Mouse (Mus musculus) c-Kit-positive CD71-positive TER-119-positive erythroid progenitor cells, embryonic 14.5 days (primary cell): ENCODE measurements at regions not wholly inside any gene's neighbourhood (a gene's known extent, or its start where the extent isn't known, plus 50 kb on each side); places are given as distances from the start of the nearest gene placed in this dataset.

Experiments used
- DNase-seq: peaks from one replicate; pipeline ENCODE4 v3.0.0-alpha.2; 2013; ENCODE audit warnings: low spot score

DNA sequence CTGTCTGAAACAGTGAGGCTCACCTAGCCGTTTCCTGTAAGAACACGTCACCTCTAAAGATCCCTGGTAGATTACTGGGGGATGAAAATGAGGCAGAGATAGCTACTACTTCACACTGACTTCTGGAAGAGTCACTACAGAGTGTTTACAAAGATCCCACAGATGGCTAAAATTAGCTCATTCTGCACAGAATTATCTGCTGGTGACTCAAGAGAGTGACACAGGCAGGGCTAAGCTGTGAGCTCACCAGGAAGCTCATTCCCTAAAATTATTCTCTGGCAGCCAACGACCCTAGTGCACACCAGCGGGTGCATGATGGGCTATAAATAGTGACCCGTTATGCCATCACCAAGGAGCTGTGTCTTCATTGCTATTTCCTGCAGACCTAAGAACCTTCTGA is 53.2 kb upstream of the Ddah1 start:
- DNase-seq, result no peak

DNA sequence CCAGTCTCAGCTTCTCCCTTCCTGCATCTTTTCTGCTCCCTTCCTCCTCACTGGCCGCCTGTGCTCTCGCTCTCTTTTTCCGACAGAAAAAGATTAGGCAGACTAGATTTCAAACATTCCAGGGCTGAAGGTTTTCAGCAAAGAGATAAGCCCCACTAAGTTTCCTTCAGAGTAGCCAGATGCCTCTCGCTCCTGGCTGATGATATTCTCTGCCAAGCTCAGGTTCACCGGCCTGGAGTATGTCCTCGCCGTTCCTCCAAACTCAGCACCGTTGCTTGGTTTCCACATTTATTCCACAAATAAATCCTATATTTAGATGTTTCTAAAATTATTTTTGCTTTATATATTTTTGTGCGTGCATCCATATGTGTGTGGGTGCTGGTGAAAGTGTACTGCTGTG is 54.3 kb upstream of the Ccn1 start:
- no peak for DNase-seq

GRCm38 (mm10) chr3:145703411-145703924 is 53.7 kb upstream of the Ccn1 start:
- no peak for DNase-seq

DNA sequence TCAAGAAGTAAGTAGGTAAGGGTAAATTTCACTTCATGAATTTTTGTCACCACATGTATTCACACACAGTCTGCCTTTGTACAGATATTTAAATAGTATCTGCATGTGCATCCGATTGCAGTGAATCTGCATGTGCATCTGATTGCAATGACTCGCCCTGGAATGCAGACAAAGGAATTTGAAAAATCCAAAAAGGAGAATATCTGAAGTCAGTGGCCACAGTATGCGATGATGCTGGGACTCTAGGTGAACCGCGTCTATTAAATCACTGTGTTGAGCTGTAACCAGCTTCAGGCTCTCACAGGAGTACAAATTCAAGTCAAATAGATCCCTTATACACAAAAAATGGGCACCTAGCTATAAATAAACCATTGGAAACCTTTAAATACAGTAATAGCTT is 53.0 kb upstream of the Ccn1 start:
- no peak for DNase-seq

DNA sequence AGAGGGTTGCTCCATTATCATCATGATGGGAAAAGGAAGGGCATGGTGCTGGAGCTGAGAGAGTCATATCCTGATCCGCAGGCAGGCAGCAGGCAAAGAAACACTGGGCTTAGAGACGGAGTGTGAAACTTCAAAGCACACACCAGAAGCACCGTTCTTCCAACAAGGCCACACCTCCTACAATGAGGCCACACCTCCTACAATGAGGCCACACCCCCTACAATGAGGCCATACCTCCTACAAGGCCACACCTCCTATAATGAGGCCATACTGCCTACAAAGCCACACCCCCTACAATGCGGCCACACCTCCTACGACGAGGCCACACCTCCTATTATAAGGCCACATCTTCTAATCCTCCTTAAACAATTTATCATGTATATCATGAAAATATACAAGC is 52.2 kb upstream of the Ccn1 start:
- peak; percentile 11 for DNase-seq
